Mouse (Mus musculus) heart, postnatal 25 days (tissue): ENCODE data around the gene Pitx3. TPM values are rescaled to one million over a fixed set of nuclear protein-coding genes. Genes with fewer than 3 reads are reported as not detected.
"Not testable (repeated sequence)": the region's sequence is repeated elsewhere in the genome, so short reads cannot be mapped to it uniquely, and the experiment has no call there.

Experiments
- DNase-seq: peaks from one replicate; pipeline ENCODE4 v3.0.0; 2022; ENCODE audit warnings: low spot score
- intact Hi-C: fragments of 180-260 bp; cut with DNase I; formaldehyde crosslinking; loops from one replicate; pipeline ENCODE4 v1.15.1; 2025
- total RNA-seq, 2 experiments: library from RNA; stranded (reverse); gene quantifications; 2 replicates each; pipeline ENCODE4 v1.2.3; 2021

Gene Pitx3
- under 1 TPM; 0.42 to 0.61 TPM for total RNA-seq

DNA sequence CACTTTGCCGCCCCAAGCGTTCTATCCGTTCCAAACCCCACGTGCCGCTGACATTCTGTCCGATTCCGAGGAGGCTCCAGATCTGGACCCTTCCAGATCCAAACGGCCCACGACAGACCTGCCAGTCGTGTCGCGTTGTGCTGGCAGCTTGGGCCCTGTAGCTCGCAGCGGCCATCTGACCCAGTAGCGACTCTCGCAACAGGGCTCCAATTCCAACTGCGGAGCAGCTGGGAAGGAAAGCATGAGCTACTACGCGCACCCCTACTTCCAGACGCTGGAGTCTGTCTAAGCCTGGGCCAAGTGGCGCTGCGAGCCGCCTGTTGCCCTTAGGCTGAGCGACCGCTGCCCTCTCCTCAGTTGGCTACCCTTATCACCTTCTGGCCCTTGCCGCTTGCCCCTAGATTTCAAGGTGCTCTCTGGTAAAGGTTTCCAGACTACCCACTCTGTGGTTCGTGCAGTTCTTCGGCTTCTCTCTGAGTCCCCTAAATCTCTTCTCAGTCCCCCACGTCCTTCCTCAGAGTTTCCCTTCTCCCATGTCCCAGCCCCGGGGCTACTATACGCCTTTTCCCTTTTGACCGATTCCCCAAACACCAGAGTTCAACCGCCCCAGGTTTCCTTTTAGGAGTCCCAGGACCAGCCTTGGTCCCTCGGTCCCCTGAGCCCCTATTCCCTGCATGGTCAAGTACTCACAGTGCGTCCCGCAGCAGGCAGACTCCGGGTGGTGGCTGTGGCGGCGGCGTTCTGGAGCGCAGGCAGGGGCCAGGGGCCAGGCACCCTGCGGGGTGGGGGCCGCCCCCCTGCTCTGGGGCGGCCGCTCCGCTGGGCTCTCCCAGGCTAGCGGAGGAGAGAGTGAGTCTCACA lies at the start of gene Pitx3:
Gene Pitx3 (minus strand): TSS at position 816 of the 861 bp plus-strand sequence.
- intact Hi-C loops, result no loop called here
- DNase-seq, result no peak

GRCm38 (mm10) chr19:46187203-46187602 lies 39.1 kb upstream of the Pitx3 start:
- no peak for DNase-seq
- intact Hi-C loops, result no loop called here

DNA sequence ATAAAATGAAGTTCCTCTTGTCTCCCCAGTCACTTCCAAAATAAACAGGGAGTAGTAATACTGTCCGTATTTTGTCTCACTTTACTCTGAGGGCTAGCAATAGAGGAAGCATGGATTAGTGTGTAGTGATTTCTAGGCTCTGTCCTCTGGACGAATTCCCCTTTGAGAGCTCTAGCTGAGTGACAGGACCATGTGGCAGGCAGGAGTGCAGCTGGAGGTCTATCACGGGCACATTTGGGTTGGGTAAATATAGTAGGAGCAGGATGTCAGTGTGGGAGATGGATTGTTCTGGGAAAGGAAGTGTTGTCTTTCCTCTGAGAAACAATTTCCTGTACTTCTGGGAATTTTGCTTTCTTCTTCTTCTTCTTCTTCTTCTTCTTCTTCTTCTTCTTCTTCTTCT lies 38.5 kb upstream of the Pitx3 start:
- DNase-seq, result no peak
- intact Hi-C loops, result no loop called here

DNA sequence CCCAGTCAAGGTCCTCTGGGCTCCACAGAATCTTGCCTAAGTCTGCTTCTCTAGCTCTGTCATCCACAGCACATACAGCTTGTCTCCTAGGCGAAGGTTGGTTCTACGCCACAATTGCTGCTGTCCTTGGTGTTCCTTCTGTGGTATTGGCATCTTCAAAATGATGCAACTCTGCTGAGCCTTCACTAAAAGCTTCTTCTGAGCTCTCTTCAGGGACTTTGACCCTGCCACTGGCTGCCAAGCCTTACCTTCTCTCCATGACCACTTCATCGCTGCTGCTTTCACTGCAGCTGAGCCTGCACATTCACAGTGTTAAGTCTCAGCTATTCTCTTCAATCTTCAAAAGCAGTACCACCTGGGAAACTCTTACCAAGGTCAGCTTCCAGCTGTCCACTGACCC lies 34.1 kb upstream of the Pitx3 start:
- intact Hi-C loops, result no loop called here
- DNase-seq, result no peak

GRCm38 (mm10) chr19:46180274-46180673 lies 32.1 kb upstream of the Pitx3 start:
- intact Hi-C loops, result no loop called here
- DNase-seq, result no peak

DNA sequence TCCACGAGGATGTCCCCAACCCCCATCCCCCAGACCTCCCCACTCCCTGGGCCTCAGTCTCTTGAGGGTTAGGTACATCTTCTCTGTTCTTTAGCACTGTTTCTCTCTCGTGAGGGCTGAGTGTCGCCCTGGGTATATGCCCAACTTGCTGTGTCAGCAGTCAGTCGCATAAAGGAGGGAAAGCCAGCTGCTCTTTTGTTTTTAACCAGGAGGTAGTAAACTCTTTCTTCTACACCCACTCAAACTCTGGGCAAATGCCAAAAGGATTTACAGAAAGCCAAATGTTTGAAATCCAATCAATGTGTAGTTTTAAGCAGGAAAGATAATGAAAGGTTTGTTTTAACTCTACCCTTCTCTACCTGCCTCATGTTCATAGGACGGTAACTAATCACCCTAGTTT lies 28.9 kb upstream of the Pitx3 start:
- intact Hi-C loops, result loop anchor here (5.0 kb wide), 1 partner anchor 70 kb away; no protein-coding TSS in a partner anchor
- DNase-seq, result no peak

- DNase-seq, result no peak
- intact Hi-C loops, result loop anchor here (5.0 kb wide), 1 partner anchor 72 kb away; no protein-coding TSS in a partner anchor
These were observed 27.0 kb upstream of the Pitx3 start for GRCm38 (mm10) chr19:46175173-46175572.

- intact Hi-C loops, result no loop called here
- no peak for DNase-seq
These were observed 24.4 kb upstream of the Pitx3 start for GRCm38 (mm10) chr19:46172541-46172940.

DNA sequence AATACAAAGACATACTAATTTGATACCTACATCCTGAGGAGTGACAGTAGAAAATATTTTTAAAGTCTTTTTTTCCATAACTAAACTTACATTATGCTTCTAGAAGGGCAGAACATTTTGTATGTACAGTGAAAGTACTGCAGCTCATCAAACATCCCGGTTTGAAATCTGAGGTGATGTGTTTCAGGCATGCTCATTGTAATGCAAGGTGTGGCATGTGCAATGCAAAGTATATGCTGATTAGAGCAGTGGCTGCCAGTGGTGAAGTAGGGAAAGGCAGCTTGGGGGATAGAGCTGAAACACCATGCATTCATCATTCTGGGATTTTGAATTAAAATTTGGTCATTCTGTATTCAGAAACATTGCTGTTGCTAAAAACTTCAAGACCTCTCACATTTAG lies 21.8 kb upstream of the Pitx3 start:
- no peak for DNase-seq
- intact Hi-C loops, result no loop called here

GRCm38 (mm10) chr19:46169396-46169795 lies 21.3 kb upstream of the Pitx3 start:
- DNase-seq, result no peak
- intact Hi-C loops, result no loop called here

DNA sequence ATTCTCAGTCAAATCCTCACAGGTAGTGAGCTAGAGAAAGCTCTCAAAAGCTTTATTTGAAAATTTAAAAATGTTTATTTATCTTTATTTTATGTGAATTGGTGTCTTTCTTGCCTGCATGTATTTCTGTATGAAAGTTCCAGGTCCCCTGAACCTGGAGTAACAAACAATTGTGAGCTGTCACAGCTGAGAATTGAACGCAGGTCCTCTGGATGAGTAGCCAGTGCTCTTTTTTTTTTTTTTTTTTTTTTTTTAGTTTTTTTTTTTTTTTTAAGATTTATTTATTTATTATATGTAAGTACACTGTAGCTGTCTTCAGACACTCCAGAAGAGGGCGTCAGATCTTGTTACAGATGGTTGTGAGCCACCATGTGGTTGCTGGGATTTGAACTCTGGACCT lies 19.0 kb upstream of the Pitx3 start:
- DNase-seq, intact Hi-C loops: not testable (repeated sequence)

DNA sequence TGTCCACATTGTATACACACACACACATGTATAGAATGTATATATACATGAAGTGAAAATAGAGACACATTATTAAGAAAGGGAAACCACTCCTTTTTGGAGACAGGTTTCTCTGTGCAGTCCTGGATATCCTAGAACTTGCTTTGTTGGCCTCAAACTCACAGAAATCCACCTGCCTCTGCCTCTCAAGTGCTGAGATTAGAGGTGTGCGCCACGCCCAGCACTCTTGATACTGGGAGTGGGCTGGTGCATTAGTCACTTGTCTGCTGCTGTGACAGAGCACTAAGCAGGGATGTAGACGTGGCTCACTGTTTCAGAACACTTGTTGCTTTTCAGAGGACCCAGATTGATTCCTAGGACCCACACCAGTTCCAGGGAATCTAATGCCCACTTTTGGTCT lies 17.8 kb upstream of the Pitx3 start:
- no peak for DNase-seq
- intact Hi-C loops, result no loop called here

DNA sequence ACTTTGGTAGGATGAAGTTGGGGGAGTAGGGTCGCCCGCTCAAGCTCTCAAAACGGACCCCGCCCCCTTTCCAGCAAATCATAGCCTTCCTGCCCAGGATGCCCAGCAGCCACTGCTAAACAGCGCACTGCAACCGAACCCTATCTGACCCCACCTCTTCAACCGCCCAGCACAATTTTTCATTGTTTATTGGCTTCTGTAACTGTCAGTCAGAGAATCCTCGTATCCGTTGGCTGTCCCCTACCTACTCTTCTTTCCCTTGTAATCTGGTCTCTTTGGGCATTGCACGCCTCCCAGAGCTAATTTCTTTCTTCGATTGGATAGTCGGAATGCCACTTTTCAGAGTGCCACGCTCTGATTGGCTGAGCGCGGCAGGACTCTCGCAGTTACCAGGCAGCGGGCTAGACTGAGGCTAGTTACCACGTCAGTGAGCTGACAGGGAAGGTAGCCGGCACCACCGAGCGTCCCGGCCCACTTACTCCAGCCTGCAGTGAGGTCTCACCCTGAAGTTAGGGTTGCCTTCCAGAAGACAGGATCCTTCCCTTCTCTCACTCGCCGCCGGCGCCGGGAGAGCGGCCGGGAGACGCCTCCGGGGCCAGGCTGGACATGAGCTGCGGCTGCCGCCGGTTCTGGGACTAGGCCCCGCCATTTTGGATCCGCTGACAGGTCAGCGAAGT lies 4.1 kb upstream of the Pitx3 start, which contains the start of gene Gbf1:
Gene Gbf1 (plus strand): TSS at position 383 of the 677 bp plus-strand sequence.
- intact Hi-C loops, result no loop called here
- DNase-seq, result peak; percentile 96

DNA sequence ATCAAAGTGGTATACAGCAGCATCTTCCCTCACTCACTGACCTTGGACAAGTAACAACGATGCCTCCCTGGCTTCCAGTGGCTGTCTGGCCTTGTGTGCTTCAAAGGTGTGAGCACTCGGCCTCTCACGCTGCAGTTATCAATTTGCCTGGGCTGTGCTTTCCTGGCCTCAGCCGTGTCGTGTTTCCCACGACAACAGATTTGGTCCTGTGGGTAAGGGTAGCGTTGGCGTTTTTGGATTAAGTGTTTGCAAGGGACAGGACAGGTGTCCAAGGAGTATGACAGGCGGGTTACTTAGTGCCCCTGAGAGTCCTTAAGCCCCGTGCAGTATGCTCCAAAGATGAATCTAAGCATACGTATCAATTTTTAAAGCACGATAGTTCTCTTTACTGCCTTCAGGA lies 965 bp upstream of the Pitx3 start:
- intact Hi-C loops, result no loop called here
- DNase-seq, result no peak

DNA sequence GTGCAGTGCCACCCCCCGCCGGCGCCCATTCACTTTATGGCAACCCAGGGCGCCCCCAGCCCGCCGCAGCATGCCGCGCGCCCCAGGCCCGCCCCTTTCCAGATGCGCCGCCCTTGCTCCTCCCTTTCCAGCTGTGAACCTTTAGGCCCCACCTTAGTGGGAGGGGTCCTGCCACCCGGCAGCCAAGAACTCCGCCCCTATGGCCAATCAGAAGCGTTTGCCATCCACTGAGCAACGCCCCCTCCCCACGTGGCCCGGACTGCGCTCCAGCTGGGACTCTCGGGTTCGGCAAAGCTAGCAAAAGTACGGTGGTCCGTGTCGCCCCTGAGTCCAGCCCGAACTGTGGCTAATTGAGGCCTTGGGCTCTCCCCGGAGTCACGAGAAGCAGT lies 240 bp upstream of the Pitx3 start:
- intact Hi-C loops, result no loop called here
- DNase-seq, result peak; percentile 78

DNA sequence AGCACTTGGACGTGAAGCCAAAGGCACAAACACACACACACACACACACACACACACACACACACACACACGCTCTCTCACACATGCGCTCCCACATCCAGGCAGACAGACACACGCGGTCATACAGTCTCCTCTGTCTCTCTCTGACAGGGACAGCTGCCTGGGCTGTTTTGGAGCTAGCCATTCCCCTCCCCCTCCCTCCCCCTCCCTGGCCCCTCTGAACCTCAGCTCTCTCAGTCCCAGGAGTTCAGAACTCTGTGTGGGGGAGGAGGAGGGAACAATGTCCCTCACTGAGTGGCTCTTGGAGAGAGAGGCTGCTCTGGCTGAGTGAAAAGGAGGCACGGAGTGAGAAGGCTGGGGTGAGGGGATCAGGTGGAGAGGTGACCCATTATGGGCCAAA lies 7.0 kb downstream of the Pitx3 start:
- intact Hi-C loops, result no loop called here
- no peak for DNase-seq

GRCm38 (mm10) chr19:46140324-46140723 lies 7.8 kb downstream of the Pitx3 start:
- intact Hi-C loops, result no loop called here
- DNase-seq, result no peak

GRCm38 (mm10) chr19:46136639-46137580 lies 11.2 kb downstream of the Pitx3 start:
- intact Hi-C loops, result no loop called here

GRCm38 (mm10) chr19:46135789-46136638 lies 12.1 kb downstream of the Pitx3 start:
- peak; percentile 15 for DNase-seq
- intact Hi-C loops, result no loop called here

More at GRCm38 (mm10) chr19:46136639-46137580, 11.2 kb downstream of the Pitx3 start:
- peak; percentile 20 for DNase-seq
